23 mouse cellular contexts compared by ENCODE assay signal in genomic region chr2:93355845-93356244, GRCm38 (mm10). TPM values are rescaled to one million over a fixed set of nuclear protein-coding genes. Genes with fewer than 3 reads are reported as not detected.
DNase-seq lines count a peak whose midpoint lies in the region; ATAC-seq and TF ChIP-seq lines count a peak whose summit lies in the region.
"Had no signal": no experiment of that assay in that cellular context is flagged by ENCODE, and none has a peak within 500 bp of the region (broad histone marks: within the 10 kb centered on the region; RNA-seq: fewer than 3 reads in every experiment).

No protein-coding gene starts in this region.

- H3K4me3 ChIP-seq in liver, embryonic 12.5 days, result no peak overlapping the region
- H3K4me3 ChIP-seq in liver, embryonic 11.5 days (ENCODE audit: low read depth, low read length), result no peak overlapping the region
- no peak overlapping the region for H3K4me3 ChIP-seq in forebrain, postnatal 0 days (ENCODE audit: low read depth, low read length)
- H3K4me3 ChIP-seq: heart, embryonic 13.5 days; neural tube, embryonic 12.5 days had no signal

- no peak overlapping the region for H3K9ac ChIP-seq in liver, embryonic 12.5 days
- H3K9ac ChIP-seq in liver, embryonic 11.5 days (ENCODE audit: low read depth, low read length), result no peak overlapping the region
- no peak overlapping the region; the same call in 1 of the 2 replicates for H3K9ac ChIP-seq in forebrain, postnatal 0 days
- H3K9ac ChIP-seq: heart, embryonic 13.5 days; neural tube, embryonic 12.5 days had no signal

- no peak for TF ChIP-seq CTCF in brain, embryonic 14.5 days (IDR thresholded peaks at IDR 0.05; ENCODE audit: borderline replicate concordance, extremely low read depth, insufficient read depth, insufficient read length)
- no peak for TF ChIP-seq CTCF in forebrain, postnatal 0 days (IDR thresholded peaks at IDR 0.05; ENCODE audit: low read depth)

- H3K27me3 ChIP-seq in liver, embryonic 12.5 days (replicated peaks), result no peaks in the 10 kb centered on the region
- H3K27me3 ChIP-seq in liver, embryonic 11.5 days (replicated peaks; ENCODE audit: control insufficient read depth, insufficient read depth, low read length), result no peaks in the 10 kb centered on the region
- no peaks in the 10 kb centered on the region for H3K27me3 ChIP-seq in forebrain, postnatal 0 days (ENCODE audit: insufficient read depth, low read length)
- H3K27me3 ChIP-seq: heart, embryonic 13.5 days; neural tube, embryonic 12.5 days had no signal

- no peaks in the 10 kb centered on the region for H3K9me3 ChIP-seq in liver, embryonic 12.5 days (replicated peaks)
- no peaks in the 10 kb centered on the region for H3K9me3 ChIP-seq in liver, embryonic 11.5 days (ENCODE audit: control insufficient read depth, low read length)
- H3K9me3 ChIP-seq in forebrain, postnatal 0 days (ENCODE audit: low read length), result no peaks in the 10 kb centered on the region
- H3K9me3 ChIP-seq: heart, embryonic 13.5 days; neural tube, embryonic 12.5 days had no signal

- no peak for TF ChIP-seq POLR2A in brain, embryonic 14.5 days (IDR thresholded peaks at IDR 0.05; ENCODE audit: borderline replicate concordance, extremely low read depth, insufficient read depth, insufficient read length, poor library complexity, severe bottlenecking)

- DNase-seq in frontal cortex, postnatal 36 days (ENCODE audit: low spot score in 2 of 2), result no peak
- DNase-seq in liver, embryonic 11.5 days (ENCODE audit: low spot score), result no peak
- DNase-seq in brain, embryonic 14.5 days (ENCODE audit: low read depth), result peak; percentile 79
- no peak for DNase-seq in forebrain, postnatal 0 days
- DNase-seq in thymus, postnatal 10 days (ENCODE audit: low spot score in 2 of 2), result no peak
- DNase-seq: adrenal gland, postnatal 14 days; cerebellum, adult 18-20 months; cerebellum, postnatal 25 days; embryo, embryonic 11 days; gastrocnemius, postnatal 10 days; heart, postnatal 4 days; kidney, adult 8-10 months; kidney, postnatal 14 days; lung, adult 2 months; right cerebral cortex, postnatal 14 days; spleen, adult 18-20 months; thymus, postnatal 4 days had no signal

- peaks cover 97% of the 10 kb centered on the region for H3K4me1 ChIP-seq in liver, embryonic 12.5 days
- H3K4me1 ChIP-seq in liver, embryonic 11.5 days (replicated peaks; ENCODE audit: control insufficient read depth, insufficient read depth, low read length), result peaks cover 42% of the 10 kb centered on the region
- no peaks in the 10 kb centered on the region for H3K4me1 ChIP-seq in forebrain, postnatal 0 days (ENCODE audit: insufficient read depth)

- WGBS in liver, embryonic 12.5 days (ENCODE audit: insufficient replicate concordance), result 76% methylated on average over 7 of the region's 7 CpGs
- WGBS in liver, embryonic 11.5 days, result 76% methylated on average over 7 of the region's 7 CpGs
- WGBS in forebrain, postnatal 0 days, result 15% methylated on average over 7 of the region's 7 CpGs

- H3K4me2 ChIP-seq in liver, embryonic 12.5 days, result no peak overlapping the region
- no peak overlapping the region for H3K4me2 ChIP-seq in liver, embryonic 11.5 days
- no peak overlapping the region for H3K4me2 ChIP-seq in forebrain, postnatal 0 days (ENCODE audit: low read depth)
- H3K4me2 ChIP-seq: heart, embryonic 13.5 days; neural tube, embryonic 12.5 days had no signal

- H3K27ac ChIP-seq in liver, embryonic 12.5 days, result peak overlapping the region; percentile 86; the same call in 1 of the 2 replicates
- H3K27ac ChIP-seq in liver, embryonic 11.5 days (ENCODE audit: low read depth, low read length), result no peak overlapping the region
- H3K27ac ChIP-seq in forebrain, postnatal 0 days (ENCODE audit: low read depth, low read length), result no peak overlapping the region
- H3K27ac ChIP-seq: heart, embryonic 13.5 days; neural tube, embryonic 12.5 days had no signal

- peak; percentile 27; the same call in 1 of the 2 replicates for ATAC-seq in frontal cortex, adult (ENCODE audit: low TSS enrichment)
- no peak for ATAC-seq in liver, embryonic 12.5 days
- no peak for ATAC-seq in liver, embryonic 11.5 days (replicated peaks; ENCODE audit: low FRiP score)
- ATAC-seq in forebrain, postnatal 0 days, result peak; percentile 40; the same call in 1 of the 2 replicates
- ATAC-seq in CD4-positive, CD25-positive, alpha-beta regulatory T cell, adult 4 months, result no peak

- H3K36me3 ChIP-seq in liver, embryonic 12.5 days, result no peaks in the 10 kb centered on the region
- no peaks in the 10 kb centered on the region for H3K36me3 ChIP-seq in liver, embryonic 11.5 days (ENCODE audit: control insufficient read depth, insufficient read depth, low read length)
- no peaks in the 10 kb centered on the region for H3K36me3 ChIP-seq in forebrain, postnatal 0 days (ENCODE audit: insufficient read depth)
- H3K36me3 ChIP-seq: heart, embryonic 13.5 days; neural tube, embryonic 12.5 days had no signal

RNA-seq across cellular contexts. Expression of gene Tspan18, which starts 21.5 kb away (rescaled TPM):
- 6.2 and 6.4 TPM in 2 replicates for polyA plus RNA-seq in liver, embryonic 12.5 days (2016; fragmentation: Nextera tagmentation; extraction: Ambion mirVana)
- 19.4 and 19.5 TPM in 2 replicates for polyA plus RNA-seq in liver, embryonic 11.5 days (2014; fragmentation: Nextera tagmentation; extraction: Ambion mirVana)
- 25.3 and 43.9 TPM in 2 replicates for polyA plus RNA-seq in brain, embryonic 14.5 days (2012; rRNA removed)
- total RNA-seq in forebrain, postnatal 0 days (2014; rRNA removed), result 14.8 and 23.1 TPM in 2 replicates
- 14.4 and 18.1 TPM in 2 replicates for polyA plus RNA-seq in forebrain, postnatal 0 days (2015; fragmentation: Nextera tagmentation; extraction: Ambion mirVana)
- polyA plus RNA-seq in CD4-positive, CD25-positive, alpha-beta regulatory T cell, adult 4 months (2017; shearing (Covaris generic)), result under 1 TPM in 1 of 2 experiments, not detected in 1; 0.08 TPM
- total RNA-seq: monocyte, adult 5-6 weeks had no signal

Comparison
In these comparisons a context has a peak if more than half of its experiments do, and no peak if none do; other contexts are left out.
1. ATAC-seq: peak in frontal cortex, adult (single experiment) and forebrain, postnatal 0 days (single experiment); none in liver, embryonic 12.5 days (single experiment), liver, embryonic 11.5 days (single experiment) and CD4-positive, CD25-positive, alpha-beta regulatory T cell, adult 4 months (single experiment).